Mouse (Mus musculus): ENCODE results near the gene Rnase2b.

DNA sequence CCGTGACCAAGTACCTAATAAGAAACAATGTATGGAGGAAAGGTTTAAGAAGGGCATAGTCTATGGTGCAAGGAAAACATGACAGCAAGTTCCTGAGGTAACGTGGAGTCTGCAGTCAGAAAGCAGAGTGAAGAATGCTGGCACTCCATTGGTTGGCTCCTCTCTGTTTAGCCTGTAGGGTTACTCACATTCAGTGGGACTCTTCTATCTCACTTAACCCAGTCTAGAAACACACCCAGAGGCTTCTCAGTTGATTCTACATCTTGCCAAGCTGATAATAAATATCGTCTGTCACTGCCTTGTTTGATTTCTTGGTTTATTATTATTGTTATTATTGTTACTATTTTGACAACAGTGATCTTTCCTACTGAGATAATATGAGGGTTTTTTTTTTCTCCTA lies 19.5 kb upstream of the Rnase2b start:
- TF ChIP-seq CTCF (IDR thresholded peaks at IDR 0.05; ENCODE audit: low read depth, low read length) (no peak), EP300 (IDR thresholded peaks at IDR 0.05; ENCODE audit: insufficient read depth, low read depth, low read length) (no peak)
